Mouse (Mus musculus) hindbrain, embryonic 16.5 days (tissue): ENCODE data around the gene Aacs. TPM values are rescaled to one million over a fixed set of nuclear protein-coding genes. Genes with fewer than 3 reads are reported as not detected.

ENCODE experiments used
- ATAC-seq: fragments of 200-750 bp; cut with Nextera tagmentation; 2 replicates; pipeline ENCODE4 v1.8.0; 2017; ENCODE audit warnings: moderate TSS enrichment, moderate library complexity
- H3K27ac ChIP-seq: fragments of 300-500 bp; sonication (generic); 2 replicates; pipeline ENCODE4 v1.5.1; 2014; ENCODE audit warnings: low read depth, mild to moderate bottlenecking, control low read depth, low read length, moderate library complexity
- H3K27me3 ChIP-seq: fragments of 300-500 bp; sonication (generic); replicated peaks from 2 replicates; pipeline ENCODE4 v1.6.1; 2014; ENCODE audit warnings: low read length; ENCODE audit not compliant: control insufficient read depth, insufficient read depth
- H3K36me3 ChIP-seq: fragments of 300-500 bp; sonication (generic); 2 replicates; pipeline ENCODE4 v1.6.1; 2014; ENCODE audit warnings: mild to moderate bottlenecking, low read length, moderate library complexity, mixed read lengths; ENCODE audit not compliant: control insufficient read depth, insufficient read depth
- H3K4me1 ChIP-seq: fragments of 300-500 bp; sonication (generic); 2 replicates; pipeline ENCODE4 v1.6.1; 2014; ENCODE audit warnings: low read depth, low read length; ENCODE audit not compliant: control insufficient read depth, insufficient read depth
- H3K4me2 ChIP-seq: fragments of 300-500 bp; sonication (generic); 2 replicates; pipeline ENCODE4 v1.6.1; 2014; ENCODE audit warnings: mild to moderate bottlenecking, low read length, control low read depth, moderate library complexity
- H3K4me3 ChIP-seq: fragments of 300-500 bp; sonication (generic); 2 replicates; pipeline ENCODE4 v1.5.1; 2014; ENCODE audit warnings: mild to moderate bottlenecking, low read length, control low read depth, moderate library complexity
- H3K9ac ChIP-seq: fragments of 300-500 bp; sonication (generic); 2 replicates; pipeline ENCODE4 v1.6.1; 2014; ENCODE audit warnings: low read depth, mild to moderate bottlenecking, control low read depth, low read length, moderate library complexity
- H3K9me3 ChIP-seq: fragments of 300-500 bp; sonication (generic); 2 replicates; pipeline ENCODE4 v1.6.1; 2014; ENCODE audit warnings: mild to moderate bottlenecking, low read length, moderate library complexity; ENCODE audit not compliant: control insufficient read depth
- WGBS: fragments of 180-500 bp; shearing (Covaris S2); extraction: QIAGEN DNeasy Blood & Tissue Kit; methylation state at CpG from one replicate; pipeline ENCODE4 v1.1.7; 2014; 5-methylcytosine and 5-hydroxymethylcytosine counted together
- polyA plus RNA-seq: library from polyadenylated mRNA; unstranded; fragments of >200 nt; fragmentation: Nextera tagmentation; extraction: Ambion mirVana; gene quantifications from 2 replicates; pipeline ENCODE4 v1.2.1, GENCODE M21; 2015

Gene Aacs
- polyA plus RNA-seq, 1 experiment from 2014 or later: 123 TPM

DNA sequence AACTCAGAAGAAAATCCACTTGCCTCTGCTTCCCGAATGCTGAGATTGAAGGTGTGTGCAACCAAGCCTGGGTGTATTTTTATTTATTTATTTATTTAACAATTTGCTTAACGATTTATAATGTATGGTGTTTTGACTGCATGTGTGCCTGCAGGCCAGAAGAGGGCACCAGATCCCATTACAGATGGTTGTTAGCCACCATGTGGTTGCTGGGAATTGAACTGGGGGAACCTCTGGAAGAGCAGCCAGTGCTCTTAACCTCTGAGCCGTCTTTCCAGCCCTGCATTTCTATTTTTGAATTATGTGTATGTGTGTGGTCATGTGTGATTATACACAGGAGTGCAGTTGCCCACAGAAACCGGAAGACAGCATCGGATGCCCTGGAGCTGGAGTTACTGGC is 32.3 kb upstream of the Aacs start:
- no peaks in the 10 kb centered on the region for H3K36me3 ChIP-seq
- H3K4me3 ChIP-seq: no peak overlapping the region
- 86% methylated on average over 5 of the region's 5 CpGs for WGBS
- ATAC-seq: no peak
- H3K9me3 ChIP-seq: no peaks in the 10 kb centered on the region
- no peak overlapping the region for H3K27ac ChIP-seq
- H3K9ac ChIP-seq: no peak overlapping the region
- peaks cover 13% of the 10 kb centered on the region for H3K4me1 ChIP-seq
- H3K4me2 ChIP-seq: no peak overlapping the region
- no peaks in the 10 kb centered on the region for H3K27me3 ChIP-seq

GRCm38 (mm10) chr5:125443915-125444314 is 31.7 kb upstream of the Aacs start:
- Histone ChIP-seq H3K27me3 (no peaks in the 10 kb centered on the region), H3K27ac (no peak overlapping the region), H3K4me1 (peaks cover 13% of the 10 kb centered on the region), H3K9me3 (no peaks in the 10 kb centered on the region), H3K9ac (no peak overlapping the region), H3K4me2 (no peak overlapping the region), H3K4me3 (no peak overlapping the region), H3K36me3 (no peaks in the 10 kb centered on the region)
- WGBS: 92% methylated on average over 3 of the region's 3 CpGs
- no peak for ATAC-seq

- WGBS: 83% methylated on average over 4 of the region's 4 CpGs
These were observed 31.1 kb upstream of the Aacs start for GRCm38 (mm10) chr5:125444554-125444953.

GRCm38 (mm10) chr5:125446344-125446743 is 29.3 kb upstream of the Aacs start:
- no peak overlapping the region; the same call in 1 of the 2 replicates for H3K9ac ChIP-seq
- 82% methylated on average over 7 of the region's 7 CpGs for whole genome bisulfite sequencing
- no peak overlapping the region for H3K4me2 ChIP-seq
- H3K27ac ChIP-seq: no peak overlapping the region
- H3K36me3 ChIP-seq: no peaks in the 10 kb centered on the region
- peaks cover 10% of the 10 kb centered on the region; the same call in 1 of the 2 replicates for H3K4me1 ChIP-seq
- H3K9me3 ChIP-seq: no peaks in the 10 kb centered on the region
- no peak overlapping the region for H3K4me3 ChIP-seq
- H3K27me3 ChIP-seq: no peaks in the 10 kb centered on the region
- no peak for ATAC-seq

More at GRCm38 (mm10) chr5:125444554-125444953, 31.1 kb upstream of the Aacs start:
- no peak for ATAC-seq
- Histone ChIP-seq H3K27me3 (no peaks in the 10 kb centered on the region), H3K36me3 (no peaks in the 10 kb centered on the region), H3K27ac (no peak overlapping the region), H3K4me2 (no peak overlapping the region), H3K9me3 (no peaks in the 10 kb centered on the region), H3K4me3 (no peak overlapping the region), H3K9ac (no peak overlapping the region), H3K4me1 (peaks cover 13% of the 10 kb centered on the region)

GRCm38 (mm10) chr5:125448026-125448425 is 27.6 kb upstream of the Aacs start:
- ATAC-seq: no peak
- 0 out of 2 replicates have a peak, but pooled peaks cover 4% of the 10 kb centered on the region for H3K4me1 ChIP-seq
- WGBS: 84% methylated on average over 3 of the region's 3 CpGs
- H3K9me3 ChIP-seq: no peaks in the 10 kb centered on the region
- H3K27ac ChIP-seq: no peak overlapping the region
- no peak overlapping the region for H3K4me2 ChIP-seq
- H3K4me3 ChIP-seq: no peak overlapping the region
- H3K36me3 ChIP-seq: peaks cover 7% of the 10 kb centered on the region; the same call in 1 of the 2 replicates
- no peak overlapping the region for H3K9ac ChIP-seq
- no peaks in the 10 kb centered on the region for H3K27me3 ChIP-seq

GRCm38 (mm10) chr5:125448631-125449030 is 27.0 kb upstream of the Aacs start:
- H3K4me1 ChIP-seq: 0 out of 2 replicates have a peak, but pooled peaks cover 4% of the 10 kb centered on the region
- H3K27ac ChIP-seq: no peak overlapping the region
- ATAC-seq: no peak
- H3K27me3 ChIP-seq: no peaks in the 10 kb centered on the region
- H3K36me3 ChIP-seq: peaks cover 7% of the 10 kb centered on the region; the same call in 1 of the 2 replicates
- WGBS: 98% methylated on average over 4 of the region's 4 CpGs
- H3K9me3 ChIP-seq: no peaks in the 10 kb centered on the region
- no peak overlapping the region for H3K4me3 ChIP-seq
- H3K9ac ChIP-seq: no peak overlapping the region
- H3K4me2 ChIP-seq: no peak overlapping the region

GRCm38 (mm10) chr5:125449306-125449705 is 26.3 kb upstream of the Aacs start:
- 0 out of 2 replicates have a peak, but pooled peaks cover 4% of the 10 kb centered on the region for H3K4me1 ChIP-seq
- H3K4me2 ChIP-seq: no peak overlapping the region
- H3K36me3 ChIP-seq: peaks cover 7% of the 10 kb centered on the region
- H3K9ac ChIP-seq: no peak overlapping the region
- WGBS: 88% methylated on average over 5 of the region's 5 CpGs
- H3K9me3 ChIP-seq: no peaks in the 10 kb centered on the region
- no peak for ATAC-seq
- no peak overlapping the region for H3K27ac ChIP-seq
- H3K27me3 ChIP-seq: no peaks in the 10 kb centered on the region
- no peak overlapping the region for H3K4me3 ChIP-seq

DNA sequence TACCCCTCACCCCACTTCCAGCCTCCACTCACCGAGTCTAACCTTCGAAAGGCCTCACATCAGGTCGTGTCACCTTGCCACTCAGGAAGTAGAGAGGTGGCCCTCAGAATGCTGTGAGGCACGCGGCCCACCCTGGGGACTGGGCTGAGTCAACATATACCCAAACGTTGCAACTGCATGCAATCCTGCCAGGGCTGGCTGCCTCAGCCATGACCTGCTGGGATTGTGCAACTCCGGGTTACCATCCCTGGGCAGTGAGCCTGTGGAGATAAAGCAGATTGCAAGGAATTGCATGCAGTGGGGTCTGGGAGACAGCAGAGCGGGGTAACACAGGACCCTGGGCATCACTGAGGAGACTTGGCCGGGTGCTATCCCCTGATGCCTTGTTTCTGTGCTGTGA is 23.0 kb upstream of the Aacs start:
- H3K9me3 ChIP-seq: no peaks in the 10 kb centered on the region
- no peak overlapping the region for H3K27ac ChIP-seq
- H3K27me3 ChIP-seq: no peaks in the 10 kb centered on the region
- no peak overlapping the region for H3K4me3 ChIP-seq
- ATAC-seq: no peak
- WGBS: 91% methylated on average over 9 of the region's 9 CpGs
- H3K4me2 ChIP-seq: no peak overlapping the region
- no peaks in the 10 kb centered on the region for H3K4me1 ChIP-seq
- peaks cover 9% of the 10 kb centered on the region for H3K36me3 ChIP-seq
- H3K9ac ChIP-seq: no peak overlapping the region

- WGBS: 96% methylated on average over 6 of the region's 6 CpGs
- H3K9me3 ChIP-seq: no peaks in the 10 kb centered on the region
- H3K4me3 ChIP-seq: no peak overlapping the region
- H3K4me2 ChIP-seq: no peak overlapping the region
- H3K27me3 ChIP-seq: no peaks in the 10 kb centered on the region
- H3K36me3 ChIP-seq: peaks cover 10% of the 10 kb centered on the region
- ATAC-seq: no peak
- no peak overlapping the region for H3K9ac ChIP-seq
- no peak overlapping the region for H3K27ac ChIP-seq
- no peaks in the 10 kb centered on the region for H3K4me1 ChIP-seq
These were observed 19.5 kb upstream of the Aacs start for GRCm38 (mm10) chr5:125456100-125456499.

- peaks cover 6% of the 10 kb centered on the region for H3K36me3 ChIP-seq
- H3K4me2 ChIP-seq: no peak overlapping the region
- H3K9ac ChIP-seq: no peak overlapping the region
- H3K4me3 ChIP-seq: no peak overlapping the region
- H3K4me1 ChIP-seq: no peaks in the 10 kb centered on the region
- 94% methylated on average over 6 of the region's 6 CpGs for WGBS
- no peak overlapping the region for H3K27ac ChIP-seq
- no peaks in the 10 kb centered on the region for H3K27me3 ChIP-seq
- H3K9me3 ChIP-seq: no peaks in the 10 kb centered on the region
- no peak for ATAC-seq
These were observed 18.1 kb upstream of the Aacs start for GRCm38 (mm10) chr5:125457538-125457937.
